In the genomic region with DNA sequence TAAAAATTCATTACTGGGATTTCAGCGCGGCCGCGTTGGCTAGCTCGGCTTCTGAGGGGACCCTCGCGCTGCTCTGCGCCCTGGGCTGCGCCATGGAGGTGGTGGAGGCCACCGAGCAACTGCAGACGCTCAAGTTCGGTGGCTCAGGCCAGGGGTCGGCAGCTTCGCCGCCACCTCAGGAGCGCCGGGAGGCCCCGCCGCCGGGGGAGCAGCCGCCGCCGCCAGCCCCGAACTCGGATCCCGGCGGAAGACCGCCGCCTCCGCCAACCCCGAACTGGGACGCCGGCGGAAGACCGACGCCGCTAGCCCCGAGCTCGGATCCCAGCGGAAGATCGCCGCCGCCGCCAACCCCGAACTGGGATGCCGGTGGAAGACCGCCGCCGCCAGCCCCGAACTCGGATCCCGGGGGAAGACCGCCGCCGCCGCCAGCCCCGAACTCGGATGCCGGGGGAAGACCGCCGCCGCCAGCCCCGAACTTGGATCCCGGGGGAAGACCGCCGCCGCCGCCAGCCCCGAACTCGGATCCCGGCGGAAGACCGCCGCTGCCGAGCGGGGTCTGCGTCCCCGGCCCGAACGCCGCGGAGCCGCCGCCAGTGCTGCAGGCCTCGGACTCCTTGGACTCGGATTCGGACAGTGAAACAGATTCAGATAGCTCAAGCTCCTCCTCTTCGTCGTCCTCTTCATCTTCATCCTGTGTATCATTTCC, we compare ENCODE assay signal across 8 mouse cellular contexts. TPM values are rescaled to one million over a fixed set of nuclear protein-coding genes. Genes with fewer than 3 reads are reported as not detected.
A peak's percentile ranks its signal among the peaks of the same experiment; 100 is the strongest.
DNase-seq lines count a peak whose midpoint lies in the region; ATAC-seq and TF ChIP-seq lines count a peak whose summit lies in the region.

No protein-coding gene starts in this region.

- intact Hi-C loops in gastrocnemius, adult 2 months (cut with DNase I), result no loop called here
- intact Hi-C loops in left cerebral cortex, postnatal 36 days (cut with DNase I), result no loop called here

- under 1% methylated on average over 84 of the region's 89 CpGs for WGBS in embryonic facial prominence, embryonic 11.5 days
- 2% methylated on average over 80 of the region's 89 CpGs for WGBS in heart, embryonic 16.5 days
- 3% methylated on average over 70 of the region's 89 CpGs for WGBS in stomach, postnatal 0 days

- no peak; the same call in 1 of the 2 replicates for ATAC-seq in embryonic facial prominence, embryonic 11.5 days (replicated peaks; ENCODE audit: insufficient number of reproducible peaks, low FRiP score, low TSS enrichment, low read depth)
- ATAC-seq in heart, embryonic 16.5 days (replicated peaks; ENCODE audit: extremely low read depth, insufficient read depth, low FRiP score), result peak; percentile 23; the same call in 1 of the 2 replicates
- no peak for ATAC-seq in stomach, postnatal 0 days (ENCODE audit: low FRiP score, low TSS enrichment)

- H3K4me2 ChIP-seq in embryonic facial prominence, embryonic 11.5 days (ENCODE audit: low read depth, low read length), result peak overlapping the region; percentile 88
- H3K4me2 ChIP-seq in heart, embryonic 16.5 days (ENCODE audit: low read depth, low read length), result peak overlapping the region; percentile 94
- peak overlapping the region; percentile 77 for H3K4me2 ChIP-seq in stomach, postnatal 0 days (replicated peaks; ENCODE audit: low read depth)

- H3K9me3 ChIP-seq in embryonic facial prominence, embryonic 11.5 days (replicated peaks; ENCODE audit: control insufficient read depth, low read length), result no peaks in the 10 kb centered on the region
- no peaks in the 10 kb centered on the region for H3K9me3 ChIP-seq in heart, embryonic 16.5 days (replicated peaks; ENCODE audit: control insufficient read depth, low read length)
- no peaks in the 10 kb centered on the region for H3K9me3 ChIP-seq in stomach, postnatal 0 days (ENCODE audit: control insufficient read depth, low read length)

- no peaks in the 10 kb centered on the region for H3K36me3 ChIP-seq in embryonic facial prominence, embryonic 11.5 days (replicated peaks; ENCODE audit: control insufficient read depth, insufficient read depth, low read depth, low read length)
- H3K36me3 ChIP-seq in heart, embryonic 16.5 days (ENCODE audit: control insufficient read depth, insufficient read depth), result no peaks in the 10 kb centered on the region
- H3K36me3 ChIP-seq in stomach, postnatal 0 days (ENCODE audit: control insufficient read depth, insufficient read depth, low read length), result no peaks in the 10 kb centered on the region

- peak overlapping the region; percentile 75 for H3K27ac ChIP-seq in gastrocnemius, adult 2 months
- no peak overlapping the region for H3K27ac ChIP-seq in embryonic facial prominence, embryonic 11.5 days (replicated peaks; ENCODE audit: low read depth, low read length)
- no peak overlapping the region for H3K27ac ChIP-seq in heart, embryonic 16.5 days (ENCODE audit: low read length)
- no peak overlapping the region for H3K27ac ChIP-seq in stomach, postnatal 0 days (replicated peaks)

- no peaks in the 10 kb centered on the region for H3K4me1 ChIP-seq in embryonic facial prominence, embryonic 11.5 days (ENCODE audit: control insufficient read depth, insufficient read depth, low read length)
- H3K4me1 ChIP-seq in heart, embryonic 16.5 days (ENCODE audit: control insufficient read depth, insufficient read depth, low read length), result no peaks in the 10 kb centered on the region
- no peaks in the 10 kb centered on the region for H3K4me1 ChIP-seq in stomach, postnatal 0 days (replicated peaks; ENCODE audit: control insufficient read depth, insufficient read depth)

- H3K4me3 ChIP-seq in gastrocnemius, adult 2 months, result peak overlapping the region; percentile 86
- peak overlapping the region; percentile 63 for H3K4me3 ChIP-seq in embryonic facial prominence, embryonic 11.5 days (ENCODE audit: low read depth, low read length)
- peak overlapping the region; percentile 74 for H3K4me3 ChIP-seq in heart, embryonic 16.5 days (ENCODE audit: low read length)
- H3K4me3 ChIP-seq in stomach, postnatal 0 days (ENCODE audit: low read depth, low read length), result peak overlapping the region; percentile 63

- peak; percentile 49 for DNase-seq in gastrocnemius, adult 2 months
- no peak for DNase-seq in gastrocnemius, adult 8-10 months (ENCODE audit: low spot score in 2 of 2)
- DNase-seq in adrenal gland, postnatal 14 days, result peak; percentile 46
- peak; percentile 23 for DNase-seq in embryonic facial prominence, embryonic 11.5 days (ENCODE audit: low spot score)
- DNase-seq in left cerebral cortex, postnatal 36 days (ENCODE audit: low spot score in 2 of 2), result peak; percentile 11 to 16
- peak; percentile 10 for DNase-seq in mesoderm, embryonic 11.5 days (ENCODE audit: low read depth, low spot score)
- DNase-seq in stomach, postnatal 0 days (ENCODE audit: low spot score), result peak; percentile 19

- no peak for TF ChIP-seq EP300 in stomach, postnatal 0 days (optimal IDR thresholded peaks at IDR 0.05)

- no peak for TF ChIP-seq CTCF in gastrocnemius, adult 2 months (IDR thresholded peaks at IDR 0.05)
- no peak for TF ChIP-seq CTCF in stomach, postnatal 0 days (IDR thresholded peaks at IDR 0.05; ENCODE audit: low read depth)

- H3K9ac ChIP-seq in embryonic facial prominence, embryonic 11.5 days (replicated peaks; ENCODE audit: low read length), result peak overlapping the region; percentile 76
- peak overlapping the region; percentile 81 for H3K9ac ChIP-seq in heart, embryonic 16.5 days (ENCODE audit: low read length)
- peak overlapping the region; percentile 73 for H3K9ac ChIP-seq in stomach, postnatal 0 days (ENCODE audit: low read length)

- H3K27me3 ChIP-seq in embryonic facial prominence, embryonic 11.5 days (ENCODE audit: control insufficient read depth, insufficient read depth, low read length), result no peaks in the 10 kb centered on the region
- no peaks in the 10 kb centered on the region for H3K27me3 ChIP-seq in heart, embryonic 16.5 days (ENCODE audit: control insufficient read depth, insufficient read depth, low read length)
- no peaks in the 10 kb centered on the region for H3K27me3 ChIP-seq in stomach, postnatal 0 days (ENCODE audit: control insufficient read depth, insufficient read depth, low read length)

RNA-seq across cellular contexts. Expression of gene Pnpla8, which starts 0.6 kb away (rescaled TPM):
- total RNA-seq in gastrocnemius, adult 2 months (2021), result 100 to 1,000 TPM; 138 to 172 TPM
- 100 to 1,000 TPM; 152 to 185 (median 171) TPM for total RNA-seq in gastrocnemius, adult 8-10 months (2022)
- 134 and 144 TPM in 2 replicates for total RNA-seq in adrenal gland, postnatal 14 days (2021)
- polyA plus RNA-seq in embryonic facial prominence, embryonic 11.5 days (2014; fragmentation: Nextera tagmentation; extraction: Ambion mirVana), result 70.2 and 72.6 TPM in 2 replicates
- 64.2 and 75.1 TPM in 2 replicates for polyA plus RNA-seq in heart, embryonic 16.5 days (2015; fragmentation: Nextera tagmentation; extraction: Ambion mirVana)
- total RNA-seq in left cerebral cortex, postnatal 36 days (2021), result 100 to 1,000 TPM; 135 to 151 TPM
- polyA plus RNA-seq in stomach, postnatal 0 days (2015; fragmentation: Nextera tagmentation; extraction: Ambion mirVana), result 53.5 and 56.7 TPM in 2 replicates

RNA-seq across cellular contexts. Expression of gene Dnajb9, which starts 11.7 kb away (rescaled TPM):
- total RNA-seq in gastrocnemius, adult 2 months (2021), result 10 to 100 TPM; 33.0 to 36.4 TPM
- total RNA-seq in gastrocnemius, adult 8-10 months (2022), result 10 to 100 TPM; 31.2 to 40.7 (median 32.3) TPM
- total RNA-seq in adrenal gland, postnatal 14 days (2021), result 40.6 and 40.7 TPM in 2 replicates
- polyA plus RNA-seq in embryonic facial prominence, embryonic 11.5 days (2014; fragmentation: Nextera tagmentation; extraction: Ambion mirVana), result 30.0 and 30.5 TPM in 2 replicates
- 19.0 and 24.8 TPM in 2 replicates for polyA plus RNA-seq in heart, embryonic 16.5 days (2015; fragmentation: Nextera tagmentation; extraction: Ambion mirVana)
- total RNA-seq in left cerebral cortex, postnatal 36 days (2021), result 10 to 100 TPM; 39.7 to 43.2 TPM
- polyA plus RNA-seq in stomach, postnatal 0 days (2015; fragmentation: Nextera tagmentation; extraction: Ambion mirVana), result 30.1 and 36.3 TPM in 2 replicates

Comparison
In these comparisons a context has a peak if more than half of its experiments do, and no peak if none do; other contexts are left out.
1. DNase-seq: peak in gastrocnemius, adult 2 months (single experiment), adrenal gland, postnatal 14 days (single experiment), embryonic facial prominence, embryonic 11.5 days (single experiment), left cerebral cortex, postnatal 36 days (2 of 2), mesoderm, embryonic 11.5 days (single experiment) and stomach, postnatal 0 days (single experiment); none in gastrocnemius, adult 8-10 months (0 of 2).
2. Peak in every context shown above with its lines, with median percentiles within 50 percentile points of each other: H3K4me3 ChIP-seq, H3K4me2 ChIP-seq and H3K9ac ChIP-seq.